Mouse (Mus musculus) CH12.LX (cell line): ENCODE data around the gene Bmp6.

Source experiments
- CHD1 ChIP-seq: IDR thresholded peaks from 2 replicates; pipeline ENCODE4 v1.6.1; 2012; ENCODE audit warnings: low read depth, low read length, improper control_type of control experiment, inconsistent platforms
- POLR2A ChIP-seq: IDR thresholded peaks from 2 replicates; pipeline ENCODE4 v1.6.1; 2011; ENCODE audit warnings: low read depth, mild to moderate bottlenecking, improper control_type of control experiment, low read length

GRCm38 (mm10) chr13:38515845-38516244 is 170.9 kb downstream of the Bmp6 start:
- TF ChIP-seq CHD1 (no peak), POLR2A (no peak)
